Mouse (Mus musculus) erythroid progenitor cell, adult 5-6 weeks (primary cell): ENCODE results near the gene Smg6. TPM values are rescaled to one million over a fixed set of nuclear protein-coding genes. Genes with fewer than 3 reads are reported as not detected.

Experiments
- ATAC-seq: replicated peaks from 2 replicates; pipeline ENCODE4 v1.8.0; 2016; ENCODE audit warnings: moderate number of reproducible peaks, mild to moderate bottlenecking, moderate TSS enrichment, inconsistent platforms; ENCODE audit not compliant: poor library complexity, low FRiP score, severe bottlenecking
- total RNA-seq, 2 experiments: library from RNA; stranded (forward) in 1 of 2; stranded (reverse) in 1 of 2; fragments of 150-400 nt in 1 of 2; fragments of 186-747, 209-891 nt in 1 of 2; gene quantifications; 2 replicates each; pipeline versions ENCODE4 v1.2.3 to v1.2.4; 2015 to 2017; ENCODE audit warnings: low replicate concordance in 2 of 2

Gene Smg6
- total RNA-seq, 2 experiments from 2014 or later, result 49.9 to 91.4 TPM

GRCm38 (mm10) chr11:74926388-74927005 is 874 bp downstream of the Smg6 start:
- ATAC-seq, result peak; percentile 74

- no peak for ATAC-seq
These were observed 1.7 kb downstream of the Smg6 start for GRCm38 (mm10) chr11:74927236-74927725.

- no peak for ATAC-seq
These were observed 3.5 kb downstream of the Smg6 start for GRCm38 (mm10) chr11:74929111-74929510.

DNA sequence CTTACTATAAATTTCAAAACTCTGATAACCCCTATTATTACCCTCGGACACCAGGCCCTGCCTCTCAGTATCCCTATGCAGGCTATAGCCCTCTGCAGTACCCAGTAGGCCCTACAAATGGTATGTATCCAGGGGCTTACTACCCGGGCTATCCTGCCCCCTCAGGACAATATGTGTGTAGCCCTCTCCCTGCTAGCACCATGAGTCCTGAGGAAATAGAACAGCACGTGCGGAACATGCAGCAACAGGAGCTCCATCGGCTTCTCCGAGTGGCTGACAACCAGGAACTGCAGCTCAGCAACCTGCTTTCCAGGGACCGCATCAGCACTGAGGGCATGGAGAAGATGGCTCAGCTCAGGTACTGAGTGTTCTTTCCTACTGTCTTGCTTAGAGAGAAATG is 4.8 kb downstream of the Smg6 start:
- ATAC-seq, result no peak

GRCm38 (mm10) chr11:74946348-74946747 is 20.7 kb downstream of the Smg6 start:
- peak; percentile 68 for ATAC-seq

- no peak for ATAC-seq
These were observed 29.3 kb downstream of the Smg6 start for GRCm38 (mm10) chr11:74954901-74955300.

GRCm38 (mm10) chr11:74956006-74956405 is 30.4 kb downstream of the Smg6 start:
- no peak for ATAC-seq

DNA sequence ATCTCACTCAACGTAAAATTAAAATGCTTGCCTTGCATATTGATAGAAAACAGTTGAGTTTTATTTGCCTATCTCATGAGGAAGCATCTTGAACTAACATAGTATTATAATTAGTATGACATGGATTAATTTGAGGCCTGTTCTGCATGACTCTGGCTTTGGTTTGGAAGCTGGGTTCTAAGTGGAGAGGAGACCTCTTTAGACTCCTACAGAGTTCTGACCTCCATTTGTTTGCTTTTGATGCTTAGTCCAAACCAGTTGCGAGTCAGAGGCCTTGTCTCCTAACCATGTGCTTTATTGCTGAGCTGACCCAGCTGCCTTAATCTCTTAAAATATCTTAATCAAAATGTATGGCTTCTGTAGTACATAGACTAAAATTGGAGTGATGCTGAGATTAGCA is 32.0 kb downstream of the Smg6 start:
- ATAC-seq, result no peak

- no peak for ATAC-seq
These were observed 33.9 kb downstream of the Smg6 start for GRCm38 (mm10) chr11:74959501-74959900.

- ATAC-seq, result no peak
These were observed 34.5 kb downstream of the Smg6 start for GRCm38 (mm10) chr11:74960031-74960551.

- ATAC-seq, result no peak
These were observed 36.3 kb downstream of the Smg6 start for GRCm38 (mm10) chr11:74961953-74962352.

DNA sequence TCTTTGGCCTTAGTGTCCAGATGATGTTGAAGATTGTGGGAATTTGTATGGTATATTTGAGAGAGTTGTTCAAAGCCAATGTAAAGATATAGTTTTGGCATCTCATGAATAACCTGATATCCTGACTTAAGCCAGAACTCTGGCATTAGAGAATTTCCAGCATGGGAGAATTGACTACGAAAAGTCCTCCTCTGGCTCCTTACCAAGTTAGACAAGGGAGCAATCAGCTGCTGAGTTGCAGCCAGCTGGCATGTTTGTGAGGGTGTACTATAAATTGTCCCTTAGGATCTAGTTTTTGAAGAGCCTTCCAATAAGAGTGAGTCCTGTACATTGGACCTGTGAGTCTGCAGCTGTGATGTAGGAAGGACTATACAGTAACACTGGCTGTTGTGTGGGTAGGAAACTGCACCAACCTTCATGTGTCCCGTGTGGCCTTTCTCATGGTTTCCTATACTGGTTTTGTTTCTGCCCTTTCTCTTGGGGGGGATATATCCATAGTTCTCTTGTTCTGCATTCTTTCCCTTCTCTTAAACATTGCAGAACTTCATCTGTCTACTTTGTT is 37.3 kb downstream of the Smg6 start:
- no peak for ATAC-seq

DNA sequence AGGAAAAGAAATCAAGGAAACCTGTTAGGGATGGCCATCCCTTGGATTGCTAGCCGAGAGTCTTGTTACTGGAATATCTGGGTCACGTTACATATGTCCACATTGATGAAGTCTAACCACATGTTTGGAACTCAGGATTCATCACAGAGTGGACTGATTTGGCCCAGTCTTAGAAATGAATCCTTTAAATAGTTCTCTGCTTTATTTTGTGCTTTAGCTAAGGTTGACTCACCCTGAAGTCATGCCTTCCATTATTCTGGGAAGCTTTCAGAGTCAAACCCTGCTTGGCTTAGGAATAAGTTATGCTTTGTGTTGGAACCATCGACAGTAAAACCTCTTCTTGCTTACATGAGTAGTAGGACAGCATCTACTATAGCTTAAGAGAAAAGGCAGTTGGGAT is 39.9 kb downstream of the Smg6 start:
- no peak for ATAC-seq

DNA sequence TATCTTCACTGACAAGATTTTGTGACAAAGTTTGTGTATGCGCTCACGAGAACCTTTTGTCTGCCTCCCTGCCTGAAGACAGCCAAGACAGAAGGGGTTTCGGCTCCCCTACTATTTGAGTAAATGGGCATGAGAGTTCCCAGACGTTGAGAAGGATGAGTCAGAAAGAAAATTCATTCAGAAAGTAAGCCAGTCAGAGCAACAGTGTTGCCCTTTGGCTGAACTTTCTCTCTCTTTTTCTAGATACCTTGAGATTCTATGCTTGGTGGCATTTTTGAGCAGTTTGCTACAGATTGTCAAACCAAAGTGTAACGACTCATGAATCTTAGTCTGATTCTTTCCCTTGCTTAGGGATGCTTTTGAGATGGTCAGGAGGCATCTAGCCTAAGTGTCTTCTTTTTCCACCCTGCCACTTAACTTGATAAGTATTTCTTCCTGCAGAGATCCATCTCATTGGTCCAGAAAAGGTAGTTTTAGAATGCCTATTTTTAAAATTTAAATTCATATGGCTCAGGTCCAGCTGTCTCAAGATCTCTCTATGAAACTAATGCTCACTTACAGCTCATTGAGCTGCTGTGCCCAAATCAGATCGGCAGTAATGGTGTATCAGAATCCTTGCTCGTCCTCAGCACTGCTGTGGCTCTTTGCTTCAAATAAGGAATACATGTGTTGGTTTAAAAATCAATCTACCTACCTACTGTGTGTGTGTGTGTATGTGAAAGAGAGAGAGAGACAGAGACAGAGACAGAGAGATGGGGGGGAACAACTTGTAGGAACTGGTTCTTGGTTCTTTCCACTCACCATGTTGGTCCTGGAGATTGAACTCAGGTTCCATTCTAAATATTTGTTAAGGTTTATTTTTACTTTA is 47.9 kb downstream of the Smg6 start:
- no peak for ATAC-seq

GRCm38 (mm10) chr11:74974615-74975014 is 49.0 kb downstream of the Smg6 start:
- ATAC-seq, result no peak

- ATAC-seq, result no peak
These were observed 51.4 kb downstream of the Smg6 start for GRCm38 (mm10) chr11:74976835-74977687.

DNA sequence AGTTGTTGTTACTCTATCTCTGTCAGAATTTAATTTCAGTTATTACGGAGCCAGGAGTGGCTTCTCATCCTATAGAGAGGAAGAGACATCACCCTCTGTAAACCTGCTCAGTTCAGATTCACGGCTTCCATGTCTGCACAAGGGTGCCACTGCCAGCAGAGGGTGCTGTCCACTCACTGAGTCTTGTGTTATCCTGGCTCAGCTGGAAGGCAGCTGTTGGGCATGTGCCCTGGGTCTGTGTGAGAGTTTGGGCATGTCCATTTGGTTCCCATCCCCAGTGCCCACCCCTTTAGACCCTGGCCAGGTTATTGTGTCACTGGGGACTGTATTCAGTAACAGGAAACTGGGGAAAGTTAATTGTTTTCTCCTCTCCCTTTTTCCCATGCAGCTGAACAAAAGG is 55.8 kb downstream of the Smg6 start:
- ATAC-seq, result peak; percentile 82

DNA sequence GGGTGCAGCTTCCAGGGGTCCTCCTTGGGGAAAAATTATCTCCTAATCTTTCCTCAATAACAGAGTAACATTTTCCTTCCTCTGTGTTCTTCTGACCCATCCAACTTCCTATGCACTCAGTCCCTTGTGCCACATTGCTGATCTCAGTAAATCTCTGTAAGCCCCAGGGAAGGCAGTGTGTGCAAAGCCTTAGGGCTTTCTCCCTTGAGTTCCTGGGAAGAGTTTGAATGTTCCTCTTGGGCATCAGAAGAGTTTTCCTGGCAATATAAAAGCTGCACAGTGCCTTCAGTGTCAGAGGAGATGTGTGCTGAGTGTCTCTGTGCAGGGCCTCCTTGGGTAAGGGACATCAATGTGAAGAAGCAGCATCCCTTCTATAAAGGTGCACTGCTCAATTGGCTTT is 56.6 kb downstream of the Smg6 start:
- no peak for ATAC-seq

- no peak for ATAC-seq
These were observed 62.5 kb downstream of the Smg6 start for GRCm38 (mm10) chr11:74988162-74988561.

DNA sequence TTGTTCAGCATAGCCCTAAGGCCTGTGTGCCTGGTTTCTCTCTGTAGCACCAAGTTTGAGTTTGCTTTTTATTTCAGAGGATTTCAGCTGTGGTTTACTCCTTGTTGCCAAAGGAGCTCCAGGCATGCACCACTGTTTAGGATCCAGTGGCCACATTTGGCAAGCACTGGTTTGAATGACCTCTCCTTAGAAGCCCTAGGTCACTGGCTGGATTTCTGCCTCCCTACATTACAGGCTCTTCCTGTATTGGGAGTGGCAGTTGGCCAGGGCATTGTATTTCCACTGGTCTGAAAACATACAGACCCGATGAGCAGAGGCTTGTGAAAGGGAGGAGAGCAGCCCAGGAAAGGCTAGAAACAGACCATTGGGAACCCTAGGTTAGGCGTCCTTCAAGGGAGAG is 63.4 kb downstream of the Smg6 start:
- no peak for ATAC-seq
